Comparison of ENCODE assay signal across 13 mouse cellular contexts in the genomic region with DNA sequence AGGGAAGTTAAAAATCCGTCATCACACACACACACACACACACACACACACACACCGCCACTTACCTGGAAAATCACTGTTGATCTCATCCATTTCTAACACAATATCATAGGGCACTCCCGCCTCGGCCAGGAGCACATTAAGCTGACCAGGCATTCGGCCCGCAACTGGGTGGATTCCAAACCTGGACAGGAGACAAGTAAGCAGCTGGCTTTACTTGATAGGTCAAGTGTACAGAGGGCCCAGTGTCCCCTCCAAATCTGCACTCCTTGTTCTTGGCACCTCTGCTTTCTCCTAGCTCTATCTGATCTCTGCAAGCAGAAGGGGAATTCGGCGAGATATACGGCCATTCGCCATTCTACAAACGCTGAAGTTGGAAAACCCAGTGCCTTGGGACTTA.
DNase-seq lines count a peak whose midpoint lies in the region; ATAC-seq and TF ChIP-seq lines count a peak whose summit lies in the region.
"Had no signal": no experiment of that assay in that cellular context is flagged by ENCODE, and none has a peak within 500 bp of the region (broad histone marks: within the 10 kb centered on the region; RNA-seq: fewer than 3 reads in every experiment).

No protein-coding gene starts in this region.

- no peak overlapping the region for H3K4me2 ChIP-seq in liver, postnatal 0 days (ENCODE audit: low read depth, low read length)
- H3K4me2 ChIP-seq: intestine, embryonic 15.5 days; liver, embryonic 15.5 days; midbrain, embryonic 15.5 days had no signal

- no peaks in the 10 kb centered on the region for H3K27me3 ChIP-seq in liver, adult 2 months (ENCODE audit: control insufficient read depth, insufficient read depth, low read length)
- no peaks in the 10 kb centered on the region for H3K27me3 ChIP-seq in liver, postnatal 0 days (ENCODE audit: insufficient read depth, low read length)
- H3K27me3 ChIP-seq: intestine, embryonic 15.5 days; liver, embryonic 15.5 days; midbrain, embryonic 15.5 days had no signal

- no peak overlapping the region for H3K9ac ChIP-seq in liver, adult 2 months (ENCODE audit: low read depth, low read length)
- no peak overlapping the region for H3K9ac ChIP-seq in liver, postnatal 0 days (replicated peaks)
- H3K9ac ChIP-seq: intestine, embryonic 15.5 days; liver, embryonic 15.5 days; midbrain, embryonic 15.5 days had no signal

- no peak for TF ChIP-seq POLR2A in liver, adult 2 months (IDR thresholded peaks at IDR 0.05; ENCODE audit: extremely low read depth, insufficient read depth, low read length)

- peak; percentile 15 for DNase-seq in adrenal gland, postnatal 14 days
- no peak for DNase-seq in adrenal gland, adult 8-10 months
- DNase-seq in liver, adult 2 months (ENCODE audit: extremely low read depth, low read depth, low spot score), result peak; percentile 25
- DNase-seq in liver, postnatal 0 days, result no peak
- peak; percentile 44 for DNase-seq in heart, postnatal 25 days (ENCODE audit: low spot score)
- peak; percentile 23 for DNase-seq in ovary, postnatal 36 days (ENCODE audit: low spot score)
- DNase-seq in right cerebral cortex, postnatal 14 days, result no peak
- no peak for DNase-seq in yolk sac, embryonic 10.5 days (ENCODE audit: low spot score)
- DNase-seq: kidney, postnatal 36 days had no signal

- no peak for TF ChIP-seq CTCF in liver, adult 2 months (IDR thresholded peaks at IDR 0.05; ENCODE audit: low read depth, low read length)
- TF ChIP-seq CTCF in liver, postnatal 0 days (IDR thresholded peaks at IDR 0.05; ENCODE audit: low read depth), result no peak

- 80% methylated on average over 11 of the region's 11 CpGs for WGBS in liver, adult 2 months
- 86% methylated on average over 11 of the region's 11 CpGs for WGBS in liver, postnatal 0 days (ENCODE audit: insufficient replicate concordance)

- intact Hi-C loops in heart, postnatal 25 days (cut with DNase I), result no loop called here

- ATAC-seq in liver, postnatal 0 days, result no peak
- ATAC-seq: forebrain, embryonic 16.5 days; intestine, embryonic 15.5 days; midbrain, embryonic 15.5 days had no signal

- no peaks in the 10 kb centered on the region for H3K79me2 ChIP-seq in liver, adult 2 months (ENCODE audit: control insufficient read depth, insufficient read depth, low read length)

- TF ChIP-seq EP300 in liver, postnatal 0 days (IDR thresholded peaks at IDR 0.05; ENCODE audit: low read depth), result no peak

- no peak overlapping the region for H3K4me3 ChIP-seq in liver, adult 2 months (ENCODE audit: insufficient read depth, low read depth, low read length)
- H3K4me3 ChIP-seq in liver, postnatal 0 days (ENCODE audit: low read depth, low read length), result no peak overlapping the region
- H3K4me3 ChIP-seq: intestine, embryonic 15.5 days; liver, embryonic 15.5 days; midbrain, embryonic 15.5 days had no signal

- no peaks in the 10 kb centered on the region for H3K9me3 ChIP-seq in liver, postnatal 0 days (ENCODE audit: low read length)
- H3K9me3 ChIP-seq: intestine, embryonic 15.5 days; liver, embryonic 15.5 days; midbrain, embryonic 15.5 days had no signal

- H3K27ac ChIP-seq in liver, adult 2 months (replicated peaks; ENCODE audit: insufficient read depth, low read depth, low read length), result no peak overlapping the region
- H3K27ac ChIP-seq in liver, postnatal 0 days (ENCODE audit: low read depth), result no peak overlapping the region
- H3K27ac ChIP-seq: intestine, embryonic 15.5 days; liver, embryonic 15.5 days; midbrain, embryonic 15.5 days had no signal

- H3K4me1 ChIP-seq in liver, adult 2 months (ENCODE audit: control insufficient read depth, insufficient read depth, low read length), result no peaks in the 10 kb centered on the region
- no peaks in the 10 kb centered on the region for H3K4me1 ChIP-seq in liver, postnatal 0 days (ENCODE audit: insufficient read depth)
- H3K4me1 ChIP-seq: liver, embryonic 15.5 days; midbrain, embryonic 15.5 days had no signal

- H3K36me3 ChIP-seq in liver, adult 2 months (ENCODE audit: control insufficient read depth, insufficient read depth, low read length), result peaks cover 34% of the 10 kb centered on the region
- peaks cover 22% of the 10 kb centered on the region; the same call in 1 of the 2 replicates for H3K36me3 ChIP-seq in liver, postnatal 0 days (replicated peaks; ENCODE audit: insufficient read depth, low read length)
- H3K36me3 ChIP-seq: liver, embryonic 15.5 days had no signal

Comparison
In these comparisons a context has a peak if more than half of its experiments do, and no peak if none do; other contexts are left out.
1. DNase-seq: peak in adrenal gland, postnatal 14 days (single experiment), liver, adult 2 months (single experiment), heart, postnatal 25 days (single experiment) and ovary, postnatal 36 days (single experiment); none in adrenal gland, adult 8-10 months (single experiment), liver, postnatal 0 days (single experiment), right cerebral cortex, postnatal 14 days (single experiment) and yolk sac, embryonic 10.5 days (single experiment).